Mouse (Mus musculus) ovary, postnatal 14 days (tissue): ENCODE measurements around the gene Jmjd6.
A peak's percentile ranks its signal among the peaks of the same experiment; 100 is the strongest.
"Not testable (repeated sequence)": the region's sequence is repeated elsewhere in the genome, so short reads cannot be mapped to it uniquely, and the experiment has no call there.

Experiments used
- DNase-seq: peaks from one replicate; pipeline ENCODE4 v3.0.0; 2022; ENCODE audit warnings: low spot score

Gene Jmjd6

GRCm38 (mm10) chr11:116823885-116824284 lies 19.4 kb downstream of the Jmjd6 start:
- not testable (repeated sequence) for DNase-seq

GRCm38 (mm10) chr11:116823255-116823654 lies 20.0 kb downstream of the Jmjd6 start:
- no peak for DNase-seq

GRCm38 (mm10) chr11:116822626-116823025 lies 20.6 kb downstream of the Jmjd6 start:
- no peak for DNase-seq

- no peak for DNase-seq
Observed at GRCm38 (mm10) chr11:116822215-116822614, 21.0 kb downstream of the Jmjd6 start.

- no peak for DNase-seq
Observed at GRCm38 (mm10) chr11:116821057-116821940, 21.9 kb downstream of the Jmjd6 start.

- DNase-seq: no peak
Observed at GRCm38 (mm10) chr11:116819932-116820593, 23.2 kb downstream of the Jmjd6 start.

- DNase-seq: no peak
Observed at GRCm38 (mm10) chr11:116818722-116819121, 24.5 kb downstream of the Jmjd6 start.

GRCm38 (mm10) chr11:116817567-116817966 lies 25.7 kb downstream of the Jmjd6 start:
- no peak for DNase-seq

- DNase-seq: no peak
Observed at GRCm38 (mm10) chr11:116816769-116817168, 26.5 kb downstream of the Jmjd6 start.

GRCm38 (mm10) chr11:116814884-116815415 lies 28.3 kb downstream of the Jmjd6 start:
- no peak for DNase-seq

- no peak for DNase-seq
Observed at GRCm38 (mm10) chr11:116814076-116814883, 29.0 kb downstream of the Jmjd6 start.

- no peak for DNase-seq
Observed at GRCm38 (mm10) chr11:116813610-116814009, 29.6 kb downstream of the Jmjd6 start.

- no peak for DNase-seq
Observed at GRCm38 (mm10) chr11:116812793-116813529, 30.3 kb downstream of the Jmjd6 start.

- no peak for DNase-seq
Observed at GRCm38 (mm10) chr11:116810983-116811901, 32.0 kb downstream of the Jmjd6 start.

- DNase-seq: no peak
Observed at GRCm38 (mm10) chr11:116810528-116810927, 32.7 kb downstream of the Jmjd6 start.

- DNase-seq: no peak
Observed at GRCm38 (mm10) chr11:116809520-116809919, 33.7 kb downstream of the Jmjd6 start.

- no peak for DNase-seq
Observed at GRCm38 (mm10) chr11:116808811-116809395, 34.3 kb downstream of the Jmjd6 start.

- peak; percentile 82 for DNase-seq
Observed at GRCm38 (mm10) chr11:116807938-116808606, 35.2 kb downstream of the Jmjd6 start.

GRCm38 (mm10) chr11:116807526-116807925 lies 35.7 kb downstream of the Jmjd6 start:
- DNase-seq: no peak
